Mouse (Mus musculus) heart, adult 2 months (tissue): ENCODE data around the gene Pfkfb3.

ENCODE experiments used
- CTCF ChIP-seq: fragments of 200-600 bp; IDR thresholded peaks from 2 replicates; pipeline ENCODE4 v1.8.1; 2022; ENCODE audit warnings: antibody characterized with exemption, mild to moderate bottlenecking, moderate library complexity
- POLR2A ChIP-seq: fragments of 200-500 bp; IDR thresholded peaks from 2 replicates; pipeline ENCODE4 v1.6.1; 2011; ENCODE audit warnings: mild to moderate bottlenecking, low read depth, low read length, control low read depth; ENCODE audit not compliant: insufficient read depth

- TF ChIP-seq CTCF: no peak
- no peak for TF ChIP-seq POLR2A
Observed at GRCm38 (mm10) chr2:11426379-11426778, 127.5 kb downstream of the Pfkfb3 start.
